Mouse (Mus musculus): ENCODE results near the gene Lrrc31. TPM values are rescaled to one million over a fixed set of nuclear protein-coding genes. Genes with fewer than 3 reads are reported as not detected.

Gene Lrrc31
- polyA plus RNA-seq (2017; shearing (Covaris generic)) = 0.95 TPM

GRCm38 (mm10) chr3:30699711-30700505 is at the start of gene Lrrc31:
Lrrc31 (minus strand) TSS chr3:30699843.

GRCm38 (mm10) chr3:30746006-30746405 is 46.4 kb upstream of the Lrrc31 start, which contains the start of gene Samd7:
Samd7 (plus strand) TSS chr3:30746293.

GRCm38 (mm10) chr3:30647440-30648090 is 52.1 kb downstream of the Lrrc31 start, which contains the start of gene Lrrc34:
Lrrc34 (minus strand) TSS chr3:30647869.

GRCm38 (mm10) chr3:30644207-30644606 is 55.4 kb downstream of the Lrrc31 start, which contains the start of gene Lrriq4:
Lrriq4 (plus strand) TSS chr3:30644507.

Other genes starting within 250 kb of the Lrrc31 start
- gene Mecom, start 151.8 kb downstream of the Lrrc31 start, polyA plus RNA-seq (2017; shearing (Covaris generic)) = not detected
- 1.3 TPM for gene Actrt3, start 99.9 kb downstream of the Lrrc31 start, polyA plus RNA-seq (2017; shearing (Covaris generic))
- 57.5 TPM for gene Mynn, start 97.8 kb downstream of the Lrrc31 start, polyA plus RNA-seq (2017; shearing (Covaris generic))
- gene Lrriq4, start 55.3 kb downstream of the Lrrc31 start, polyA plus RNA-seq (2017; shearing (Covaris generic)) = not detected
- not detected for gene Lrrc34, start 52.0 kb downstream of the Lrrc31 start, polyA plus RNA-seq (2017; shearing (Covaris generic))
- gene Samd7, start 46.5 kb upstream of the Lrrc31 start, polyA plus RNA-seq (2017; shearing (Covaris generic)) = 0.57 TPM
- gene Sec62, start 93.0 kb upstream of the Lrrc31 start, polyA plus RNA-seq (2017; shearing (Covaris generic)) = 126 TPM
- gene Gpr160, start 156.1 kb upstream of the Lrrc31 start, polyA plus RNA-seq (2017; shearing (Covaris generic)) = 4.2 TPM